Mouse (Mus musculus) gastrocnemius, adult 2 months (tissue): ENCODE results near the gene Shisa6. TPM values are rescaled to one million over a fixed set of nuclear protein-coding genes. Genes with fewer than 3 reads are reported as not detected.

ENCODE experiments used
- DNase-seq: peaks from one replicate; pipeline ENCODE4 v3.0.0; 2022
- H3K27ac ChIP-seq: fragments of 200-600 bp; 2 replicates; pipeline ENCODE4 v1.8.1; 2022; ENCODE audit warnings: mild to moderate bottlenecking
- H3K4me3 ChIP-seq: fragments of 200-600 bp; 2 replicates; pipeline ENCODE4 v1.8.1; 2022; ENCODE audit warnings: mild to moderate bottlenecking, moderate library complexity
- CTCF ChIP-seq: fragments of 200-600 bp; IDR thresholded peaks from 2 replicates; pipeline ENCODE4 v1.8.1; 2022; ENCODE audit warnings: antibody characterized with exemption, mild to moderate bottlenecking, moderate library complexity
- intact Hi-C: fragments of 180-260 bp; cut with DNase I; formaldehyde crosslinking; loops from one replicate; pipeline ENCODE4 v1.15.1; 2025
- total RNA-seq, 2 experiments: library from RNA; stranded (reverse); gene quantifications; 2 replicates each; pipeline ENCODE4 v1.2.3; 2021

The Shisa6 gene
- total RNA-seq, 2 experiments from 2014 or later = 0.05 TPM; not detected in 1

- H3K4me3 ChIP-seq = no peak overlapping the region
- no peak for DNase-seq
- intact Hi-C loops = no loop called here
- H3K27ac ChIP-seq = no peak overlapping the region
- no peak for TF ChIP-seq CTCF
Observed at GRCm38 (mm10) chr11:66273904-66274706, 251.7 kb downstream of the Shisa6 start.

- no peak overlapping the region for H3K27ac ChIP-seq
- no peak for TF ChIP-seq CTCF
- no peak for DNase-seq
- no peak overlapping the region for H3K4me3 ChIP-seq
- intact Hi-C loops = no loop called here
Observed at GRCm38 (mm10) chr11:66267029-66267428, 258.7 kb downstream of the Shisa6 start.

GRCm38 (mm10) chr11:66265336-66265990 lies 260.3 kb downstream of the Shisa6 start:
- no peak for DNase-seq
- no peak for TF ChIP-seq CTCF
- intact Hi-C loops = no loop called here
- Histone ChIP-seq H3K27ac (no peak overlapping the region), H3K4me3 (no peak overlapping the region)

GRCm38 (mm10) chr11:66260205-66260604 lies 265.6 kb downstream of the Shisa6 start:
- no peak for DNase-seq
- intact Hi-C loops = no loop called here
- H3K27ac ChIP-seq = no peak overlapping the region
- H3K4me3 ChIP-seq = no peak overlapping the region
- TF ChIP-seq CTCF = no peak

GRCm38 (mm10) chr11:66258851-66259250 lies 266.9 kb downstream of the Shisa6 start:
- DNase-seq = peak; percentile 30
- no peak for TF ChIP-seq CTCF
- H3K4me3 ChIP-seq = no peak overlapping the region
- intact Hi-C loops = no loop called here
- H3K27ac ChIP-seq = no peak overlapping the region

GRCm38 (mm10) chr11:66247115-66247514 lies 278.6 kb downstream of the Shisa6 start:
- intact Hi-C loops = no loop called here
- TF ChIP-seq CTCF = no peak
- Histone ChIP-seq H3K27ac (no peak overlapping the region), H3K4me3 (no peak overlapping the region)
- no peak for DNase-seq

GRCm38 (mm10) chr11:66236557-66236956 lies 289.2 kb downstream of the Shisa6 start:
- DNase-seq = no peak
- intact Hi-C loops = no loop called here
- TF ChIP-seq CTCF = no peak
- H3K27ac ChIP-seq = no peak overlapping the region
- H3K4me3 ChIP-seq = no peak overlapping the region

GRCm38 (mm10) chr11:66232891-66233290 lies 292.9 kb downstream of the Shisa6 start:
- no peak for TF ChIP-seq CTCF
- intact Hi-C loops = no loop called here
- DNase-seq = no peak

GRCm38 (mm10) chr11:66222133-66222532 lies 303.6 kb downstream of the Shisa6 start:
- Histone ChIP-seq H3K27ac (no peak overlapping the region), H3K4me3 (no peak overlapping the region)
- DNase-seq = no peak
- TF ChIP-seq CTCF = no peak
- intact Hi-C loops = no loop called here

More at GRCm38 (mm10) chr11:66232891-66233290, 292.9 kb downstream of the Shisa6 start:
- Histone ChIP-seq H3K27ac (no peak overlapping the region), H3K4me3 (no peak overlapping the region)

GRCm38 (mm10) chr11:66218469-66218868 lies 307.3 kb downstream of the Shisa6 start:
- intact Hi-C loops = no loop called here
- H3K27ac ChIP-seq = no peak overlapping the region
- DNase-seq = no peak
- TF ChIP-seq CTCF = no peak
- no peak overlapping the region for H3K4me3 ChIP-seq

- Histone ChIP-seq H3K27ac (no peak overlapping the region), H3K4me3 (no peak overlapping the region)
- intact Hi-C loops = no loop called here
- no peak for TF ChIP-seq CTCF
- peak; percentile 68 for DNase-seq
Observed at GRCm38 (mm10) chr11:66188627-66189287, 337.0 kb downstream of the Shisa6 start.

- Histone ChIP-seq H3K27ac (no peak overlapping the region), H3K4me3 (no peak overlapping the region)
- intact Hi-C loops = no loop called here
- TF ChIP-seq CTCF = no peak
- no peak for DNase-seq
Observed at GRCm38 (mm10) chr11:66188146-66188545, 337.6 kb downstream of the Shisa6 start.

- no peak overlapping the region for H3K27ac ChIP-seq
- no peak for TF ChIP-seq CTCF
- DNase-seq = no peak
- no peak overlapping the region for H3K4me3 ChIP-seq
- intact Hi-C loops = no loop called here
Observed at GRCm38 (mm10) chr11:66177781-66178180, 348.0 kb downstream of the Shisa6 start.
